Comparison of ENCODE assay signal across 9 mouse cellular contexts in the genomic region with DNA sequence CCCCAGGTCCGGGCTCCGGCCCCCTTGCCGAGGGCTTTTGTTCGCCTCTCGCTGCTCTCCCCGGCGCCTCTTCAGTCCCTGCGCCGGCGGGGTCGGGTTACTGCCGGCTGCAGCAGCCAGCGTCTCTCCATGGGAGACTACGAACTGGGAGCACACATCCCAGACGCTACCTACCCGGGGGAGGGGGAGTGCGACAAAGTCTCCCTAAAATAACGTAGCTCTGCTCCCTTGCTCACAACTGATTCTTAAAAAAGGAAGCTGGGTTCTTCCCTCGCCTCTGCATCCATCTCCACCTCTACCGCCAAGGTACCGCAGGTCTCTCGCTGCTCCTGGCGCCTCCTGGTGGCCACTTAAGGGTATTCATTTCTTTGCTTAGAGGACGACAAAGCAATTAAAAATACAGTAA. TPM values are rescaled to one million over a fixed set of nuclear protein-coding genes. Genes with fewer than 3 reads are reported as not detected.
DNase-seq lines count a peak whose midpoint lies in the region; ATAC-seq and TF ChIP-seq lines count a peak whose summit lies in the region.
"Had no signal": no experiment of that assay in that cellular context is flagged by ENCODE, and none has a peak within 500 bp of the region (broad histone marks: within the 10 kb centered on the region; RNA-seq: fewer than 3 reads in every experiment).

Ccdc177 (minus strand) TSS at position 292 of the 406 bp plus-strand sequence.

- peak within 1 kb of the TSS; percentile 43; the same call in 1 of the 2 replicates for H3K9ac ChIP-seq in heart, embryonic 11.5 days (ENCODE audit: low read depth, low read length)
- peak within 1 kb of the TSS; percentile 14; the same call in 1 of the 2 replicates for H3K9ac ChIP-seq in kidney, embryonic 14.5 days (ENCODE audit: low read depth, low read length)
- peak within 1 kb of the TSS; percentile 45; the same call in 1 of the 2 replicates for H3K9ac ChIP-seq in limb, embryonic 13.5 days
- peak within 1 kb of the TSS; percentile 94 for H3K9ac ChIP-seq in midbrain, embryonic 15.5 days

- H3K4me1 ChIP-seq in embryonic fibroblast, embryonic 13.5 days (ENCODE audit: control insufficient read depth, insufficient read depth, low read length) = no peaks in the 10 kb centered on the region
- peaks cover 22% of the 10 kb centered on the region for H3K4me1 ChIP-seq in heart, embryonic 11.5 days (ENCODE audit: control insufficient read depth, insufficient read depth, low read length)
- H3K4me1 ChIP-seq in kidney, embryonic 14.5 days (ENCODE audit: control insufficient read depth, insufficient read depth, low read length) = peaks cover 21% of the 10 kb centered on the region
- H3K4me1 ChIP-seq in limb, embryonic 13.5 days = peaks cover 28% of the 10 kb centered on the region
- H3K4me1 ChIP-seq in midbrain, embryonic 15.5 days = peaks cover 25% of the 10 kb centered on the region

- peak within 1 kb of the TSS; percentile 14 for H3K4me3 ChIP-seq in embryonic fibroblast, embryonic 13.5 days (ENCODE audit: insufficient read depth, low read length)
- peak within 1 kb of the TSS; percentile 53 for H3K4me3 ChIP-seq in heart, embryonic 11.5 days (ENCODE audit: low read depth, low read length)
- peak within 1 kb of the TSS; percentile 46 for H3K4me3 ChIP-seq in kidney, embryonic 14.5 days (ENCODE audit: low read length)
- H3K4me3 ChIP-seq in limb, embryonic 13.5 days = peak within 1 kb of the TSS; percentile 64
- peak within 1 kb of the TSS; percentile 70 for H3K4me3 ChIP-seq in midbrain, embryonic 15.5 days

- peak; percentile 82 for TF ChIP-seq CTCF in embryonic fibroblast, embryonic 13.5 days (IDR thresholded peaks at IDR 0.05; ENCODE audit: borderline replicate concordance, insufficient read depth, low read length)

- peak; percentile 51 for DNase-seq in A20 (ENCODE audit: low read depth, low spot score)
- peak; percentile 95 for DNase-seq in brain, adult 2 months (ENCODE audit: low read depth, low spot score)
- DNase-seq in spleen, postnatal 4 days (ENCODE audit: low spot score in 2 of 2) = peak; percentile 69 to 89

- no peaks in the 10 kb centered on the region for H3K9me3 ChIP-seq in heart, embryonic 11.5 days (replicated peaks; ENCODE audit: control insufficient read depth, low read length)
- no peaks in the 10 kb centered on the region for H3K9me3 ChIP-seq in kidney, embryonic 14.5 days (ENCODE audit: control insufficient read depth, low read length)
- no peaks in the 10 kb centered on the region for H3K9me3 ChIP-seq in limb, embryonic 13.5 days
- H3K9me3 ChIP-seq in midbrain, embryonic 15.5 days = peaks cover 20% of the 10 kb centered on the region

- WGBS in heart, embryonic 11.5 days (ENCODE audit: insufficient replicate concordance) = under 1% methylated on average over 24 of the region's 24 CpGs
- under 1% methylated on average over 24 of the region's 24 CpGs for WGBS in kidney, embryonic 14.5 days
- WGBS in limb, embryonic 13.5 days = under 1% methylated on average over 24 of the region's 24 CpGs
- WGBS in midbrain, embryonic 15.5 days = under 1% methylated on average over 24 of the region's 24 CpGs

- 0 out of 2 replicates have a peak, but pooled peaks have one; percentile 13 for ATAC-seq in heart, embryonic 11.5 days (replicated peaks; ENCODE audit: insufficient number of reproducible peaks, low FRiP score, low TSS enrichment)
- ATAC-seq in kidney, embryonic 14.5 days (ENCODE audit: low FRiP score, low TSS enrichment) = peak; percentile 32; the same call in 1 of the 2 replicates
- ATAC-seq in limb, embryonic 13.5 days (ENCODE audit: low FRiP score, low read depth) = 0 out of 2 replicates have a peak, but pooled peaks have one; percentile 9
- ATAC-seq in midbrain, embryonic 15.5 days (replicated peaks) = peak; percentile 77
- ATAC-seq: Patski had no signal

- H3K4me2 ChIP-seq in heart, embryonic 11.5 days = peak within 1 kb of the TSS; percentile 88
- H3K4me2 ChIP-seq in kidney, embryonic 14.5 days (replicated peaks; ENCODE audit: low read depth, low read length) = peak within 1 kb of the TSS; percentile 96
- H3K4me2 ChIP-seq in limb, embryonic 13.5 days (replicated peaks) = peak within 1 kb of the TSS; percentile 98
- H3K4me2 ChIP-seq in midbrain, embryonic 15.5 days = peak within 1 kb of the TSS; percentile 79

- no peak for TF ChIP-seq POLR2A in embryonic fibroblast, embryonic 13.5 days (IDR thresholded peaks at IDR 0.05; ENCODE audit: low read depth, low read length)

- no peaks in the 10 kb centered on the region for H3K36me3 ChIP-seq in heart, embryonic 11.5 days (ENCODE audit: control insufficient read depth, insufficient read depth, low read length)
- H3K36me3 ChIP-seq in kidney, embryonic 14.5 days (ENCODE audit: control insufficient read depth, insufficient read depth, low read length) = no peaks in the 10 kb centered on the region
- no peaks in the 10 kb centered on the region for H3K36me3 ChIP-seq in limb, embryonic 13.5 days
- peaks cover 35% of the 10 kb centered on the region for H3K36me3 ChIP-seq in midbrain, embryonic 15.5 days (replicated peaks)

- H3K27ac ChIP-seq in embryonic fibroblast, embryonic 13.5 days (ENCODE audit: insufficient read depth, low read length) = no peak within 1 kb of the TSS
- H3K27ac ChIP-seq in heart, embryonic 11.5 days (ENCODE audit: low read depth, low read length) = no peak within 1 kb of the TSS
- H3K27ac ChIP-seq in kidney, embryonic 14.5 days (ENCODE audit: low read depth, low read length) = no peak within 1 kb of the TSS
- H3K27ac ChIP-seq in limb, embryonic 13.5 days = no peak within 1 kb of the TSS
- peak within 1 kb of the TSS; percentile 98 for H3K27ac ChIP-seq in midbrain, embryonic 15.5 days

- H3K27me3 ChIP-seq in heart, embryonic 11.5 days (ENCODE audit: control insufficient read depth, insufficient read depth, low read length) = peaks cover 58% of the 10 kb centered on the region
- H3K27me3 ChIP-seq in kidney, embryonic 14.5 days (ENCODE audit: control insufficient read depth, insufficient read depth, low read length) = peaks cover 56% of the 10 kb centered on the region
- H3K27me3 ChIP-seq in limb, embryonic 13.5 days = peaks cover 79% of the 10 kb centered on the region
- no peaks in the 10 kb centered on the region for H3K27me3 ChIP-seq in midbrain, embryonic 15.5 days (replicated peaks)

RNA-seq across cellular contexts. Expression of gene Ccdc177, which starts in this region (rescaled TPM):
- polyA plus RNA-seq in embryonic fibroblast, embryonic 13.5 days (2011; ENCODE audit: insufficient read length, low read depth, missing spikeins) = not detected in 2 replicates
- 0.04 TPM in 1 of 2 replicates, not detected in the other for polyA plus RNA-seq in heart, embryonic 11.5 days (2014; fragmentation: Nextera tagmentation; extraction: Ambion mirVana)
- 0.19 and 0.24 TPM in 2 replicates for polyA plus RNA-seq in kidney, embryonic 14.5 days (2014; fragmentation: Nextera tagmentation; extraction: Ambion mirVana)
- 0.06 and 0.14 TPM in 2 replicates for polyA plus RNA-seq in limb, embryonic 13.5 days (2015; fragmentation: Nextera tagmentation; extraction: Ambion mirVana)
- 5.9 and 6.6 TPM in 2 replicates for polyA plus RNA-seq in midbrain, embryonic 15.5 days (2015; fragmentation: Nextera tagmentation; extraction: Ambion mirVana)

Comparison
In these comparisons a context has a peak if more than half of its experiments do, and no peak if none do; other contexts are left out.
1. Peak in ATAC-seq, H3K4me3 ChIP-seq, H3K9ac ChIP-seq and H3K4me2 ChIP-seq in heart, embryonic 11.5 days; RNA of the gene not detected or under 1 TPM.
2. Peak in ATAC-seq, H3K4me3 ChIP-seq, H3K9ac ChIP-seq and H3K4me2 ChIP-seq in kidney, embryonic 14.5 days; RNA of the gene not detected or under 1 TPM.
3. Peak in ATAC-seq, H3K4me3 ChIP-seq, H3K9ac ChIP-seq and H3K4me2 ChIP-seq in limb, embryonic 13.5 days; RNA of the gene not detected or under 1 TPM.
4. H3K4me3 ChIP-seq: peak in every context shown above with its lines; median percentile 70 in midbrain, embryonic 15.5 days; 64 in limb, embryonic 13.5 days; 53 in heart, embryonic 11.5 days; 46 in kidney, embryonic 14.5 days; 14 in embryonic fibroblast, embryonic 13.5 days.
5. ATAC-seq: peak in every context shown above with its lines; median percentile 77 in midbrain, embryonic 15.5 days; 32 in kidney, embryonic 14.5 days; 13 in heart, embryonic 11.5 days; 9 in limb, embryonic 13.5 days.
6. H3K9ac ChIP-seq: peak in every context shown above with its lines; median percentile 94 in midbrain, embryonic 15.5 days; 45 in limb, embryonic 13.5 days; 43 in heart, embryonic 11.5 days; 14 in kidney, embryonic 14.5 days.